Mouse (Mus musculus) heart, embryonic 12.5 days (tissue): ENCODE data around the gene Mx1. TPM values are rescaled to one million over a fixed set of nuclear protein-coding genes. Genes with fewer than 3 reads are reported as not detected.

Experiments used
- ATAC-seq: fragments of 200-750 bp; cut with Nextera tagmentation; 2 replicates; pipeline ENCODE4 v1.8.0; 2017; ENCODE audit warnings: moderate TSS enrichment, moderate library complexity; ENCODE audit not compliant: insufficient number of reproducible peaks, low FRiP score
- H3K27ac ChIP-seq: fragments of 300-500 bp; sonication (generic); 2 replicates; pipeline ENCODE4 v1.5.1; 2016; ENCODE audit warnings: mild to moderate bottlenecking, moderate library complexity; ENCODE audit not compliant: poor library complexity, severe bottlenecking
- H3K27me3 ChIP-seq: fragments of 300-500 bp; sonication (generic); replicated peaks from 2 replicates; pipeline ENCODE4 v1.6.1; 2016; ENCODE audit warnings: mild to moderate bottlenecking, moderate library complexity
- H3K36me3 ChIP-seq: fragments of 300-500 bp; sonication (generic); 2 replicates; pipeline ENCODE4 v1.6.1; 2016; ENCODE audit warnings: mild to moderate bottlenecking, moderate library complexity
- H3K4me1 ChIP-seq: fragments of 300-500 bp; sonication (generic); replicated peaks from 2 replicates; pipeline ENCODE4 v1.6.1; 2016; ENCODE audit warnings: mild to moderate bottlenecking
- H3K4me2 ChIP-seq: fragments of 300-500 bp; sonication (generic); 2 replicates; pipeline ENCODE4 v1.6.1; 2016; ENCODE audit warnings: mild to moderate bottlenecking, moderate library complexity
- H3K4me3 ChIP-seq: fragments of 300-500 bp; sonication (generic); 2 replicates; pipeline ENCODE4 v1.5.1; 2016; ENCODE audit warnings: mild to moderate bottlenecking
- H3K9ac ChIP-seq: fragments of 300-500 bp; sonication (generic); 2 replicates; pipeline ENCODE4 v1.6.1; 2016; ENCODE audit warnings: mild to moderate bottlenecking, moderate library complexity
- H3K9me3 ChIP-seq: fragments of 300-500 bp; sonication (generic); replicated peaks from 2 replicates; pipeline ENCODE4 v1.6.1; 2016; ENCODE audit warnings: mild to moderate bottlenecking, moderate library complexity
- WGBS: fragments of 180-500 bp; shearing (Covaris S2); methylation state at CpG from one replicate; pipeline ENCODE4 v1.1.7; 2016; 5-methylcytosine and 5-hydroxymethylcytosine counted together
- polyA plus RNA-seq: library from polyadenylated mRNA; unstranded; fragments of >200 nt; fragmentation: Nextera tagmentation; extraction: Ambion mirVana; gene quantifications from 2 replicates; pipeline ENCODE4 v1.2.1, GENCODE M21; 2016

The Mx1 gene
- polyA plus RNA-seq, 1 experiment from 2014 or later: not detected

DNA sequence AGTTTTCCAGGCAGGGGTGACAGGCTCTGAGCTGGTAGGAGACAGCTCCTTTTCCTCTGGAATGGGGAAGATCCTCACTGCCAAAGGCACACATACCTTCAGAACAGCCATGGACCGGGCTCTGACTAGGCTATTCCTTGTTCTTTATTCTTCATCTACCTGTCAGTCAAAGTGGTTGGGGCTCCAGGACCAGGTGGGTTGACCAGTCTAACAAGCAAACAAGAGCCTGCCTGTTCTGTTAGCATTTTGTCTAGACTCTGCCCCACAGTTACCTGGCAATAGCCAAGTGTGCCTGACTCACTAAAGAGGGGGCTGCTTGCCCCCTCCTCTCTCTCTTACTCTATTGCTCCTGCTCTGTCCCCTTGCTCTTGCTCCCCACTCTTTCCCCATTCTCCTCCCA is 29.7 kb upstream of the Mx1 start:
- Histone ChIP-seq H3K9me3 (no peaks in the 10 kb centered on the region), H3K27ac (no peak overlapping the region), H3K27me3 (no peaks in the 10 kb centered on the region), H3K9ac (no peak overlapping the region), H3K4me3 (no peak overlapping the region), H3K36me3 (no peaks in the 10 kb centered on the region), H3K4me2 (no peak overlapping the region), H3K4me1 (no peaks in the 10 kb centered on the region)
- ATAC-seq: no peak
- 65% methylated on average over 1 of the region's 1 CpGs for WGBS

DNA sequence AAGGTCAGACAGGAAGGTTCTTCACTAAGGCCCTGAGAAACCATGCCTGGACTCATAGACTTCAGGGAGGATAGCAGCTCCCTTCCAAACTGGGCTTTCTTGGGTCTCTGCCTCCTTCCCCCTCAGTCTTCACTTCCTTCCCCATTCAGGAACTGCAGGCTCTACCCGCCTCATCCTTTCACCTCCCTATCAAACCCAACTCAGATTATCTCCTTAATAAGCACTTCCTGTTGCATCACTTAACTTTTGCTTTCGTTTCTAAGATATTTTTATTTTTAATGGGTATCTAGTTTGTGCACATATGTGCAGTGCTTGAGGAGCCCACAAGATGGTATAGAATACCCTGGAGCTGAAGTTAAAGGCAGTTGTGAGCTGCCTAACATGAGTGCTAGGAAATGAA is 15.9 kb upstream of the Mx1 start:
- WGBS: 48% methylated on average over 2 of the region's 2 CpGs
- no peak for ATAC-seq
- no peaks in the 10 kb centered on the region for H3K27me3 ChIP-seq
- H3K4me2 ChIP-seq: no peak overlapping the region
- no peak overlapping the region for H3K27ac ChIP-seq
- no peaks in the 10 kb centered on the region for H3K9me3 ChIP-seq
- no peak overlapping the region for H3K4me3 ChIP-seq
- no peaks in the 10 kb centered on the region for H3K36me3 ChIP-seq
- H3K4me1 ChIP-seq: peaks cover 11% of the 10 kb centered on the region; the same call in 1 of the 2 replicates
- no peak overlapping the region for H3K9ac ChIP-seq

DNA sequence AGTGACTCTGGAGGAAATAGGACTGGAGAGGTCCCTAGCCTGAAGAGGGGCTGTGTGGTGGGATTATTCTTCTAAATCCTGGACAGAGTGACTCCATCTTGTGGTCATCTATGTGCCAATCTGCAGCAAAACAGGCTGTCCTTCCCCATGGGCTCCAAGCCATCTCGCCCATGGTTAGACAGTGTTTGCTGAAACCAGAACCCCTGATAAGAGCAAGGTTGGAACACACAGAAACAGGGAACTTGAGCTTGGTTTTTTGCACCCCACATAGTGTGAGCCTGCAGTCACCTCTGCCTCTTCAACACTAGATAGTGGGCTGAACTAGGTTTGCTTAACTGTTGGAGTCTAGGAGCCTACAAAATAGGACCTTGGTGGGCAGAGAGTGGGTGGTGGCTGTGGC is 13.8 kb upstream of the Mx1 start:
- peaks cover 11% of the 10 kb centered on the region; the same call in 1 of the 2 replicates for H3K4me1 ChIP-seq
- no peak overlapping the region for H3K4me2 ChIP-seq
- H3K36me3 ChIP-seq: no peaks in the 10 kb centered on the region
- ATAC-seq: no peak
- no peak overlapping the region for H3K4me3 ChIP-seq
- no peaks in the 10 kb centered on the region for H3K27me3 ChIP-seq
- H3K9ac ChIP-seq: no peak overlapping the region
- 68% methylated on average over 1 of the region's 1 CpGs for WGBS
- H3K9me3 ChIP-seq: no peaks in the 10 kb centered on the region
- H3K27ac ChIP-seq: no peak overlapping the region

DNA sequence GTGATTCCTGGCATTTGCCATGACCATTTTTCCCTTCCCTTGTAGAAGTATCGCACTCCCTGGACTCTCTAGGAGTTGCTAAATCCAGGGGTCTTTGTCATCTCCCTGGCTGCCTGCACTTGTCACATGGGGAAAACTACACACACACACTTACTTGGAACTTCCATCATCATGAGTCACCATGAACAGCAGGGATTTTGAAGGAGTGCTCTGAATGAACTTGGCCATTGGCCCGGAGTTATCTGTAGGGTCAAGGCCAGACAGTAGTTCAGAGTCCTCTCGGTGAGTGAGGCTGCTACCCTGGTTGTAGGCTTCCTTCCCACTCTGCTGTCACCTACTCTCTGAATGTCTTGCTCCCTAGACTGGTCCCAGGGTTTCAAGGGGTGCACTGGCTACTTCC is 12.9 kb upstream of the Mx1 start:
- H3K9ac ChIP-seq: no peak overlapping the region
- H3K9me3 ChIP-seq: no peaks in the 10 kb centered on the region
- no peak overlapping the region for H3K4me3 ChIP-seq
- no peaks in the 10 kb centered on the region for H3K27me3 ChIP-seq
- 0 out of 2 replicates have a peak, but pooled peaks have one; percentile 22 for ATAC-seq
- H3K36me3 ChIP-seq: no peaks in the 10 kb centered on the region
- H3K4me1 ChIP-seq: peaks cover 15% of the 10 kb centered on the region; the same call in 1 of the 2 replicates
- no peak overlapping the region for H3K27ac ChIP-seq
- WGBS: 58% methylated on average over 3 of the region's 3 CpGs
- H3K4me2 ChIP-seq: no peak overlapping the region

DNA sequence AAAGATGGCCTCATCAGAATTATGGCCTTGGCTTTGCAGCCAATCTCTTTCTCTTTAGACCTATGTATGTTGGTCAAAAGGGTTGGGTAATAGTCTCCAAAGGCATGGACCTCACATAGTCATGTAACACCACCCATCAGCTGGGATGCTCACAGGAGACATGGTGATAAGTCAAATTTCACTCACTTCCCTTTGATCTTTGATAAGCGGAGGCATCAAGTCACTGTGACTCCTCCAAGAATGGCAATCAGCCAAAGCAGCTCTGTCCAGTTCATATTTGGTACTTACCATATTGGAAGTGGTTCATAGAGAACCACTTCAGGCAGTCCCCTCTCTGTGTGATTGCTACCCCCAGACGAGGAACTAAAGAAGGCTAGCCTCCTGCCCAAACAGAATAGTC is 12.0 kb upstream of the Mx1 start:
- Histone ChIP-seq H3K27ac (no peak overlapping the region), H3K27me3 (no peaks in the 10 kb centered on the region), H3K9ac (no peak overlapping the region), H3K4me1 (peaks cover 14% of the 10 kb centered on the region; the same call in 1 of the 2 replicates), H3K4me3 (no peak overlapping the region), H3K36me3 (no peaks in the 10 kb centered on the region), H3K4me2 (no peak overlapping the region), H3K9me3 (no peaks in the 10 kb centered on the region)
- 80% methylated on average over 2 of the region's 2 CpGs for whole genome bisulfite sequencing
- no peak for ATAC-seq

DNA sequence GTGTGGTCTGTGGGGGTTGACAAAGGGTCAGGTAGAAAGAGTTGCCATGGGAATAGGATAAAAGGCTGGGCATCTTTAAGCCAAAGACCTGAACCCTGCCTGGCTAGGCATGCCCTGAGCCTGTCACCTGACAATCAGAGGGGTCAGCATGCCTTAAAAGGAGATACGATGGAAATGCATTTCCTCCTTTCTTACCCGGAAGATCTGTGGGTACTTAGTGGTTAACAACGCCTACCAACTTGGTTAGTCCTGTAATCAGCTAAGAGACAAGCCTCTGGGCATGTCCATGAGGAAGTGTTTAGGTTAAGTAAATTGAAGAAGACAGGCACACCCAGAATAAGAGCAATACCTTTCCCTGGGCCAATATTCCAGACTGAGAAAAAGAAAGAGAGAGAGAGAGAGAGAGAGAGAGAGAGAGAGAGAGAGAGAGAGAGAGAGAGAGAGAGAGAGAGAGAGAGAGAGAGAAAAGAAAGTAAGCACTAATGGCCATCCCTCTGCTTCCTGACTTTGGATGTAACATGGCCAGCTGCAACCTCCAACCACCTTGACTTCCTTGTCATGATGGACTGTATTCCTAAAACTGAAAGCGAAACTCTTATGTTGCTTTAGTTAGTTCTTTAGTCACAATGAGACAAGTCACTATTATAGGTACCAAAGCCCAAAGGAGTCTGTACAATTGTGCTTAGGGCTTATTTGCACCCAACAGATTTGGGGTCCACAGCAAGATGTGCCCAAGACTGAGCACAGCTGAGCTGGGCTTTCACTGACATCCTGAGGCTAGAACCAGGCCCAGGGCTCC is 5.5 kb upstream of the Mx1 start:
- H3K9ac ChIP-seq: no peak overlapping the region
- 66% methylated on average over 4 of the region's 4 CpGs for WGBS
- H3K4me1 ChIP-seq: 0 out of 2 replicates have a peak, but pooled peaks cover 8% of the 10 kb centered on the region
- no peak for ATAC-seq
- H3K36me3 ChIP-seq: no peaks in the 10 kb centered on the region
- no peaks in the 10 kb centered on the region for H3K9me3 ChIP-seq
- no peaks in the 10 kb centered on the region for H3K27me3 ChIP-seq
- no peak overlapping the region for H3K4me3 ChIP-seq
- no peak overlapping the region for H3K27ac ChIP-seq
- no peak overlapping the region for H3K4me2 ChIP-seq

DNA sequence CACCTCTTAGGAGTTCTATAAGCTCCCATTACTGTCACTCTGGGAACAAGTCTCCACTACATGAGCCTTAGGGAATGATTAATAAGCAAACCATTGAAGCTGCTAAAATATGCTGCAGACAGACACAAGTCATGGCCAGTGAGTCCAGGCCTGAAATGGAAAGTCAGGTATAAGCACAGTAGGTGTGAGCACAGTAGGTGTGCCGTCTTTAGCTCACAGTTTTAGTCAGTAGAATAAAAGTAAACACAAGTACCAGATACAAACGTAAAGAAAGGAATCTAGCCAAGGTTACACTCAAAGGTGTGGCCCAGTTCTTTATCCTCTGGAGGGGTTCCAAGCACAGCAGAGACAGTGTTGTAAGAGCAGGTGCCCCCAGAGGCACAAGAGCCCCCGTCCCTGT is 4.8 kb upstream of the Mx1 start:
- Histone ChIP-seq H3K4me1 (0 out of 2 replicates have a peak, but pooled peaks cover 8% of the 10 kb centered on the region), H3K9ac (no peak overlapping the region), H3K27me3 (no peaks in the 10 kb centered on the region), H3K27ac (no peak overlapping the region), H3K4me2 (no peak overlapping the region), H3K9me3 (no peaks in the 10 kb centered on the region), H3K4me3 (no peak overlapping the region), H3K36me3 (no peaks in the 10 kb centered on the region)
- 71% methylated on average over 3 of the region's 3 CpGs for WGBS
- ATAC-seq: no peak

DNA sequence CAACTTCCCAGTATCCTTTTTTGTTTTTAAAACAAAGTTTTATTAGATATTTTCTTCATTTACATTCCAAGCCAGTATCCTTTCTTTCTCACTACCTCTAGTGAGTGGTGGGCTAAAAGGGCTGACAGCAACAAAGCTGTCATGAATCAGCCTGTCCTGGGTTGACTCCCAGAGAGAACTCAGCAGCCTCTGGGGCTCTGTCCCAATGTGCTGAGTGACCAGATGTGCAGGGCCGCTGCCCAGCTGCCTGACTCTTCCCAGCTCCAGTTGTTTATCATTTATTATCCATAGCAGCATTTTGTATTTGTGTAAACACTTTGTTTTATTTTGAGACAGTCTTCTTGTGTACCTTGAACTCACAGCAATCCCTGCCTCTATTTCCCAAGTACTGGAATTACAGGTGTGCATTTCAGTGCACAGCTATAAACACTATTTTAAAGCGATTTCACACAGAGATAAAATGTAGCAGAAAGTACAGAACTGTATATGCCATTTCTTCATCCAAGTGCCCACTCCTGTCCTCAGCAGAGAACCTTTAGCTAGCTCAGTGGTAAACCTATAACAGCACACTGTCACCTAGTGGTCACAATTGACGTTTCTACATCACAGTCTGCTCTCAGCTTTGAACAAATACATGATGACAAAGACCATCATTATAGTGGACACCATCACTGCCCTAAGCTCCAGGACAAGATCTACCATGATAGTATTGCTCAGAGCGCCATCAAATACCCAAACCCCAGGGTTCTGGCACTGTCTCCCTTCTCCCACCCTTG is 3.7 kb upstream of the Mx1 start:
- Histone ChIP-seq H3K27me3 (0 out of 2 replicates have a peak, but pooled peaks cover 3% of the 10 kb centered on the region), H3K4me2 (no peak overlapping the region), H3K4me3 (no peak overlapping the region), H3K9ac (no peak overlapping the region), H3K36me3 (no peaks in the 10 kb centered on the region), H3K9me3 (no peaks in the 10 kb centered on the region), H3K4me1 (0 out of 2 replicates have a peak, but pooled peaks cover 8% of the 10 kb centered on the region), H3K27ac (no peak overlapping the region)
- ATAC-seq: no peak
- WGBS: 40% methylated on average over 4 of the region's 4 CpGs

DNA sequence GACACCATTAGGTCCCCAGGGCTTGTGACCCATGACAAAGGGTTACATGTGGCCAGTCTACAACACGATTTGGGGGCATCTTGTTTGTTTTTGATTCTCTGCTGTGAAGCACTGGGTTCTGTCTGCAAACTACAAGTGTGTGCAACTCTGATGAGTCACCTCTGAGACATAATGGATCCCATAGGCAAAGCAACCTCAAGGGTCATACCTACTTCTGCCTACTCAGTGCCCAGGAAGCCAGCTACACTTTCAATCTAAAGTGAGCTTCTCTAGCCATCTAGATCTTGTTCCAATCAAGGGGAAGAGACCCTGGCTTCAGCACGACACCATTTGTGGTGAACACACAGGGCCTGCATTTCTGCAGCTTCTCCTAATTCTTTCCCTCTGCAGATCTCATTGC is 1.4 kb downstream of the Mx1 start:
- Histone ChIP-seq H3K9me3 (peaks cover 9% of the 10 kb centered on the region), H3K4me3 (no peak overlapping the region), H3K4me2 (no peak overlapping the region), H3K36me3 (no peaks in the 10 kb centered on the region), H3K4me1 (no peaks in the 10 kb centered on the region), H3K9ac (no peak overlapping the region), H3K27me3 (0 out of 2 replicates have a peak, but pooled peaks cover 6% of the 10 kb centered on the region), H3K27ac (no peak overlapping the region)
- ATAC-seq: no peak
- 61% methylated on average over 2 of the region's 2 CpGs for WGBS

DNA sequence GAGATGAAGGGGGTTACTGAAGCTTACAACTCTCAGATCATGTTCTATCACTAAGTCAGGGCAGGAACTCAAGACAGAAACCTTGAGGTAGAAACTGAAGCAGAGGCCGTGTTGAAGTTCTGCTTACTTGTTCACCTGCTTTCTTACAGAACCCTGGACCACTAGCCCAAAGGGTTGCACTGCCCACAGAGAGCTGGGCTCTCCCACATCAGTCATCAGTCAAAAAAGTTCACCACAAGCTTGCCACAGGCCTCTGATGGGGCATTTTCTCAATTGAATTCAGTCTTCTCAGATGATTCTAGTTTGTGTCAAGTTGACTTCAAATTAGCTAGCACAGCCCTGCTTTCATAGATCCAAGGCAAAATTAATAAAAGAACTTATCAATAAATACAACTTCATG is 2.9 kb downstream of the Mx1 start:
- Histone ChIP-seq H3K36me3 (no peaks in the 10 kb centered on the region), H3K4me1 (no peaks in the 10 kb centered on the region), H3K4me2 (no peak overlapping the region), H3K4me3 (no peak overlapping the region), H3K27ac (no peak overlapping the region), H3K9ac (no peak overlapping the region), H3K9me3 (peaks cover 9% of the 10 kb centered on the region), H3K27me3 (0 out of 2 replicates have a peak, but pooled peaks cover 6% of the 10 kb centered on the region)
- no peak for ATAC-seq
- WGBS: 82% methylated on average over 1 of the region's 1 CpGs

DNA sequence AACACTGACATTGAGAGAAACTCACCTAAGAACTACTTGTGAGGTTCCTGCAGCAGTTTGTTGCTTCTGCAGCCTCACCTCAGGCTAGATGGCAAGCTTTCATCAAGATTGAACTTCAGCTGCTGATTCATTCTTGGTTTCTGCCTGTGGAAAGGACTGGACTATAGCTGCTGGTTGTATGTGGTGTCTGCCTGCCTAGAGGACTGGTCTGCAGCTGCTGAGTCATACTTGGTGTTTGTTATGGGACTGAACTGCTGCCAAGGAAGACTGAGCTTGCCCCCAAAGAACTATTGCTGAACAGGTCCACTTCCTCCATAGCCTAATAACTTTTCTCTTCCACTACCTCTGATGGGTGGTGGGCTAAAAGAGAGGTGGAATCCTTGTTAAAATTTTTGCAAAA is 15.3 kb downstream of the Mx1 start:
- Histone ChIP-seq H3K4me2 (no peak overlapping the region), H3K9me3 (no peaks in the 10 kb centered on the region), H3K36me3 (no peaks in the 10 kb centered on the region), H3K27me3 (no peaks in the 10 kb centered on the region), H3K4me1 (no peaks in the 10 kb centered on the region), H3K4me3 (no peak overlapping the region), H3K9ac (no peak overlapping the region), H3K27ac (no peak overlapping the region)
- no peak for ATAC-seq
